Mouse (Mus musculus) spleen, adult 2 months (tissue): Measurements from ENCODE around the gene Cnn1.

Experiments
- CTCF ChIP-seq: fragments of 200-500 bp; IDR thresholded peaks from 2 replicates; pipeline ENCODE4 v1.5.1; 2011; ENCODE audit warnings: mild to moderate bottlenecking, inconsistent platforms; ENCODE audit not compliant: insufficient read depth, insufficient read length, insufficient replicate concordance; ENCODE audit errors: extremely low read depth
- POLR2A ChIP-seq: fragments of 200-500 bp; IDR thresholded peaks from 2 replicates; pipeline ENCODE4 v1.6.1; 2011; ENCODE audit warnings: low read depth, low read length, inconsistent platforms

GRCm38 (mm10) chr9:22150946-22151345 is 51.9 kb downstream of the Cnn1 start:
- no peak for TF ChIP-seq CTCF
- TF ChIP-seq POLR2A: no peak
